Mouse (Mus musculus): Measurements from ENCODE around the gene Rp9.

- TF ChIP-seq POLR2A (IDR thresholded peaks at IDR 0.05; ENCODE audit: borderline replicate concordance, low read depth, low read length) = no peak
- no peak for TF ChIP-seq CTCF (IDR thresholded peaks at IDR 0.05; ENCODE audit: low read depth, low read length)
Observed at GRCm38 (mm10) chr9:22503581-22503980, 34.0 kb upstream of the Rp9 start.
